Mouse (Mus musculus) mesoderm, embryonic 11.5 days (tissue): ENCODE data around the gene Mrpl27.
A peak's percentile ranks its signal among the peaks of the same experiment; 100 is the strongest.
"Not testable (repeated sequence)": the region's sequence is repeated elsewhere in the genome, so short reads cannot be mapped to it uniquely, and the experiment has no call there.

Experiments
- DNase-seq: peaks from one replicate; pipeline ENCODE4 v3.0.0-alpha.2; 2012; ENCODE audit warnings: low read depth, low spot score

The Mrpl27 gene

GRCm38 (mm10) chr11:94653663-94654436 lies at the start of gene Mrpl27, which contains the start of gene Eme1:
Gene Mrpl27, plus strand, starts transcription at chr11:94653767.
Gene Eme1, minus strand, starts transcription at chr11:94653964.
- DNase-seq: peak; percentile 77

GRCm38 (mm10) chr11:94610744-94611740 lies 42.5 kb upstream of the Mrpl27 start:
- no peak for DNase-seq

- no peak for DNase-seq
Measured at GRCm38 (mm10) chr11:94614603-94615002, 39.0 kb upstream of the Mrpl27 start.

GRCm38 (mm10) chr11:94615494-94615893 lies 38.1 kb upstream of the Mrpl27 start:
- no peak for DNase-seq

- DNase-seq: no peak
Measured at GRCm38 (mm10) chr11:94617646-94618045, 35.9 kb upstream of the Mrpl27 start.

- no peak for DNase-seq
Measured at GRCm38 (mm10) chr11:94620766-94621457, 32.7 kb upstream of the Mrpl27 start.

- DNase-seq: no peak
Measured at GRCm38 (mm10) chr11:94621458-94621852, 32.1 kb upstream of the Mrpl27 start.

GRCm38 (mm10) chr11:94622162-94622561 lies 31.4 kb upstream of the Mrpl27 start:
- no peak for DNase-seq

- peak; percentile 93 for DNase-seq
Measured at GRCm38 (mm10) chr11:94629199-94629883, 24.2 kb upstream of the Mrpl27 start, which contains the start of gene Lrrc59. Gene Lrrc59, plus strand, starts transcription at chr11:94629767.

- no peak for DNase-seq
Measured at GRCm38 (mm10) chr11:94629884-94630198, 23.7 kb upstream of the Mrpl27 start.

GRCm38 (mm10) chr11:94630199-94631011 lies 23.2 kb upstream of the Mrpl27 start:
- DNase-seq: peak; percentile 24

- DNase-seq: no peak
Measured at GRCm38 (mm10) chr11:94631969-94632368, 21.6 kb upstream of the Mrpl27 start.

- DNase-seq: no peak
Measured at GRCm38 (mm10) chr11:94632988-94633387, 20.6 kb upstream of the Mrpl27 start.

GRCm38 (mm10) chr11:94634431-94634830 lies 19.1 kb upstream of the Mrpl27 start:
- no peak for DNase-seq

- no peak for DNase-seq
Measured at GRCm38 (mm10) chr11:94644461-94645219, 8.9 kb upstream of the Mrpl27 start.

- DNase-seq: no peak
Measured at GRCm38 (mm10) chr11:94646457-94646856, 7.1 kb upstream of the Mrpl27 start.

GRCm38 (mm10) chr11:94651241-94651640 lies 2.3 kb upstream of the Mrpl27 start:
- not testable (repeated sequence) for DNase-seq

GRCm38 (mm10) chr11:94652973-94653372 lies 594 bp upstream of the Mrpl27 start:
- DNase-seq: no peak

- DNase-seq: no peak
Measured at GRCm38 (mm10) chr11:94661344-94661743, 7.8 kb downstream of the Mrpl27 start.

- DNase-seq: no peak
Measured at GRCm38 (mm10) chr11:94665281-94665680, 11.7 kb downstream of the Mrpl27 start.
